Mouse (Mus musculus) neural tube, embryonic 14.5 days (tissue): ENCODE measurements around the gene Scfd2. TPM values are rescaled to one million over a fixed set of nuclear protein-coding genes. Genes with fewer than 3 reads are reported as not detected.

Source experiments
- ATAC-seq: fragments of 200-750 bp; cut with Nextera tagmentation; 2 replicates; pipeline ENCODE4 v1.8.0; 2017; ENCODE audit warnings: low read depth, mild to moderate bottlenecking, moderate TSS enrichment, moderate library complexity
- H3K27ac ChIP-seq: fragments of 300-500 bp; sonication (generic); 2 replicates; pipeline ENCODE4 v1.5.1; 2014; ENCODE audit warnings: low read depth, mild to moderate bottlenecking, control low read depth, low read length, moderate library complexity, mixed read lengths
- H3K27me3 ChIP-seq: fragments of 300-500 bp; sonication (generic); 2 replicates; pipeline ENCODE4 v1.6.1; 2014; ENCODE audit warnings: low read length; ENCODE audit not compliant: control insufficient read depth, insufficient read depth
- H3K36me3 ChIP-seq: fragments of 300-500 bp; sonication (generic); 2 replicates; pipeline ENCODE4 v1.6.1; 2014; ENCODE audit warnings: low read length, mixed read lengths; ENCODE audit not compliant: control insufficient read depth, insufficient read depth
- H3K4me1 ChIP-seq: fragments of 300-500 bp; sonication (generic); 2 replicates; pipeline ENCODE4 v1.6.1; 2014; ENCODE audit warnings: low read length; ENCODE audit not compliant: control insufficient read depth, insufficient read depth
- H3K4me2 ChIP-seq: fragments of 300-500 bp; sonication (generic); 2 replicates; pipeline ENCODE4 v1.6.1; 2014; ENCODE audit warnings: mild to moderate bottlenecking, low read depth, low read length, control low read depth
- H3K4me3 ChIP-seq: fragments of 300-500 bp; sonication (generic); 2 replicates; pipeline ENCODE4 v1.5.1; 2014; ENCODE audit warnings: low read depth, low read length, control low read depth, mixed read lengths
- H3K9ac ChIP-seq: fragments of 300-500 bp; sonication (generic); replicated peaks from 2 replicates; pipeline ENCODE4 v1.6.1; 2014; ENCODE audit warnings: low read depth, mild to moderate bottlenecking, control low read depth, low read length, mixed read lengths
- H3K9me3 ChIP-seq: fragments of 300-500 bp; sonication (generic); 2 replicates; pipeline ENCODE4 v1.6.1; 2016; ENCODE audit warnings: low read length; ENCODE audit not compliant: control insufficient read depth
- WGBS: fragments of 180-500 bp; shearing (Covaris S2); extraction: QIAGEN DNeasy Blood & Tissue Kit; methylation state at CpG from one replicate; pipeline ENCODE4 v1.1.7; 2014; 5-methylcytosine and 5-hydroxymethylcytosine counted together
- polyA plus RNA-seq: library from polyadenylated mRNA; unstranded; fragments of >200 nt; fragmentation: Nextera tagmentation; extraction: Ambion mirVana; gene quantifications from 2 replicates; pipeline ENCODE4 v1.2.1, GENCODE M21; 2014

The Scfd2 gene
- polyA plus RNA-seq, 1 experiment from 2014 or later = 18.3 TPM

DNA sequence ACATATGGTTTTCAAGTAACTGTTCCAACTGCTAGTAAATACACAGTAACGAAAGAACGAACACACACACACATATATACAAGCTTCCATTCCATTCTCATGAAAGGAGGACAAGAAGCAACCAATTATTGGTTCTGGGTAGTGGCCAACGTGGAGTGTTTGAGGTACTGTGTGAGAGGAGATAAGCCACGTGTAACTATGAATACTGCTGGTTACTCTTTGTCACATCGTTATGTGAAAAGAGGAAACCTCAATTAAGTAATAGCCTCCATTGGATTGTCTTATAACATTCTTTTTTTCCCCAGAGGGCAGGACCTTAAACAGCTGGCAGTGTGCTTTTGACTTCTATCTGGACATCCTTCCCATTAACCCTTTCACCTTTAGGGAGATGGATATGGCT is 4.5 kb downstream of the Scfd2 start:
- H3K9me3 ChIP-seq = no peaks in the 10 kb centered on the region
- ATAC-seq = no peak
- no peak overlapping the region for H3K4me2 ChIP-seq
- H3K27me3 ChIP-seq = no peaks in the 10 kb centered on the region
- H3K36me3 ChIP-seq = no peaks in the 10 kb centered on the region
- H3K4me3 ChIP-seq = no peak overlapping the region
- peaks cover 14% of the 10 kb centered on the region for H3K4me1 ChIP-seq
- no peak overlapping the region for H3K27ac ChIP-seq
- no peak overlapping the region for H3K9ac ChIP-seq
- WGBS = 86% methylated on average over 5 of the region's 5 CpGs

DNA sequence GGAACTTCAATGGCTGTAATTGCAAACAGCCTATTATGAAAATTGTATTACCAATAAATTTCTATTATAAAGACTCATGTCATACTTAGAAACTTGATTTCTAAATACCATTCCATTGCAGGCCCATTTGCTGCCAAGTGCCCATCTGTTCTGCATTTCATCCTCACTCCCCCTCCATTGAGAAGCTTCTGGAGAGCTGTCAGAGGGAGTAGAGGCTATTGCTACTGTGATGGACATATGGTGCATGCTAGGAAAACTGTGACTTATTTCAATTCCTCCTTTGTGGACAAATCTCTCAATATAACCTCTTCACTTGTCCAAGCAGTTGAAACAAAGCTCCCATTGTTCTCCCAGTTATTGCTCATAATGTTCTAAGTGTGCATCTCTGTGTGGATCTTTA is 19.9 kb downstream of the Scfd2 start:
- H3K4me3 ChIP-seq = no peak overlapping the region

DNA sequence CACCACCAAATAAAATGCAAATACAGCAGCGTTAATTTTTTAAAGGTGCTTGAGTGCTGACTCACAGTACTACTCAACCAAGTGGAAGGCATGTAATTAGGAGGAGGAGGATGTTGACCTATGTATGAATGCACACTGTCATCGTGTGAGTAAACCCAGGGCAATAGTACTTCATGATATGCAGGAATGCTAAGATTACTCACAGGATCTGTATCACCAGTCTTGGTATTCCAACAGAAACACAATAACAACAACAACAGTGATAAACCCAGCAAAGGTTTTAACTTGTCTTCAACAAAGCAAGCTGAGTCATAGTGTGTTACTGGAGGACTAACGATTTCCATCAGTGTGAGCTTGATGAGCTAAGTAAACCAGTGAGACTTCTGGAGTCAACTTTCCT is 38.9 kb downstream of the Scfd2 start:
- Histone ChIP-seq H3K4me3 (no peak overlapping the region), H3K4me1 (no peaks in the 10 kb centered on the region), H3K9ac (no peak overlapping the region), H3K27me3 (no peaks in the 10 kb centered on the region), H3K9me3 (no peaks in the 10 kb centered on the region), H3K4me2 (no peak overlapping the region), H3K36me3 (no peaks in the 10 kb centered on the region), H3K27ac (no peak overlapping the region)
- ATAC-seq = no peak
- 92% methylated on average over 3 of the region's 3 CpGs for WGBS

More for the DNA sequence above, 19.9 kb downstream of the Scfd2 start:
- no peak overlapping the region for H3K9ac ChIP-seq
- no peak for ATAC-seq
- no peak overlapping the region for H3K27ac ChIP-seq
- no peaks in the 10 kb centered on the region for H3K4me1 ChIP-seq
- H3K36me3 ChIP-seq = no peaks in the 10 kb centered on the region
- no peaks in the 10 kb centered on the region for H3K27me3 ChIP-seq
- no peak overlapping the region for H3K4me2 ChIP-seq
- no peaks in the 10 kb centered on the region for H3K9me3 ChIP-seq

DNA sequence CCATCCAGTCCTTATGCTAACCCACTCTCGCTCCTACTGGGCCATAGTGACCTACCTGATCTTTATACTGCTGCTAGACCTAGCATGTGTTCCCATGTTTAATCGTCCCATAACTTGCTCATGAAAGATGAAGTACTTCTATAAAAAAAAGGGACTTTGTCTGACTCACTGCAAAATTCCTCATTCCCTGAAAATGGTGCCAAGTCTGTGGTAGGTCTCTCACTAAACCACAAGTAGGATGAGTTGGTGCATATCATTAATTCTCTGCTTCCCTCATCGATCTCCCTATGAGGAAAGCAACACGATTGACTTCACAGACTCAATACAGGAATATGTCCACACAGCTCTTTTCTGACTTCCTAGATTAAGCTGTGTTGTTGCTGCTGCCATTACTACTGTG is 46.9 kb downstream of the Scfd2 start:
- Histone ChIP-seq H3K27me3 (no peaks in the 10 kb centered on the region), H3K36me3 (no peaks in the 10 kb centered on the region), H3K4me3 (no peak overlapping the region), H3K9ac (no peak overlapping the region), H3K4me2 (no peak overlapping the region), H3K9me3 (no peaks in the 10 kb centered on the region), H3K27ac (no peak overlapping the region), H3K4me1 (no peaks in the 10 kb centered on the region)
- WGBS = 90% methylated on average over 4 of the region's 4 CpGs
- no peak for ATAC-seq

DNA sequence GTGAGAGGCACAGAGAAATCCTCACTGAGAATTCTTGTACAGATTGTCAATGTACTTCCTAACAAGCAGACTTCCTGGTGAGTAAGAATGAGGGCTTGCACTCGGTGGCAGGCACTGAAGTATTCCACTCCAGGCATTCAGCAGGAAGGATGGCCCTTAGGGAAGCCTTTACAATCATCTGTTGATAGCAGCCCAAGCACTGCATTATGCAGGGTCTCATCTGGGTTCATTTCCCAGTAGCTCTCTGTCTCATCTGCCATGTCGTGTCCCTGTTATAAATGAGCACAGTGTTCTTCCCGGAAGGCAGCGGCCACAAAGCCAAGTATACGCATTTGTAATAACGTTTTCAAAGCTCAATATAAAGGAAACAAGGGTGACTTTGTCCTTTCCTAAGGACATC is 48.9 kb downstream of the Scfd2 start:
- Histone ChIP-seq H3K4me2 (no peak overlapping the region), H3K4me3 (no peak overlapping the region), H3K36me3 (no peaks in the 10 kb centered on the region), H3K27me3 (no peaks in the 10 kb centered on the region), H3K4me1 (no peaks in the 10 kb centered on the region), H3K9me3 (no peaks in the 10 kb centered on the region), H3K27ac (no peak overlapping the region), H3K9ac (no peak overlapping the region)
- 17% methylated on average over 6 of the region's 6 CpGs for WGBS
- ATAC-seq = no peak

DNA sequence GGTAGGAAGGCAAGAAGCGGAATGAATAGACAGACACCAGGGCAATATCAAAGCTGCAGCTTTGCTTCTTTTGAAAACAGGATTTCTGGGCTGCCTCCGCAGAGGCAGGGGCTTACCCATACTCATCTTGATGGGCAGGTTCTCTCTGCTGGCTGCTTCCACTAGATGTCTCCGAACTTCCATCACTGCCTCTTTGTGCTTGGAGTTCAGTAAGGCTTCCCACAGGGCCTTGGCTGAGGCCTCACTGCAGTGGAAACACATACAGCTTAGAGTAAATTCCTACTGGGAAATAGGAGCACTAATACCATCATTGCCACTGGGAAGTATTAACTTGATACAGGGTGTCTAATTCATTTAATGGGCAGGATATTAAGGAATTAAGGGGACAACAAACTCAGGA is 49.5 kb downstream of the Scfd2 start:
- Histone ChIP-seq H3K36me3 (no peaks in the 10 kb centered on the region), H3K9me3 (no peaks in the 10 kb centered on the region), H3K9ac (no peak overlapping the region), H3K27ac (no peak overlapping the region), H3K4me2 (no peak overlapping the region), H3K4me1 (no peaks in the 10 kb centered on the region), H3K27me3 (no peaks in the 10 kb centered on the region), H3K4me3 (no peak overlapping the region)
- 66% methylated on average over 3 of the region's 3 CpGs for WGBS
- no peak for ATAC-seq

DNA sequence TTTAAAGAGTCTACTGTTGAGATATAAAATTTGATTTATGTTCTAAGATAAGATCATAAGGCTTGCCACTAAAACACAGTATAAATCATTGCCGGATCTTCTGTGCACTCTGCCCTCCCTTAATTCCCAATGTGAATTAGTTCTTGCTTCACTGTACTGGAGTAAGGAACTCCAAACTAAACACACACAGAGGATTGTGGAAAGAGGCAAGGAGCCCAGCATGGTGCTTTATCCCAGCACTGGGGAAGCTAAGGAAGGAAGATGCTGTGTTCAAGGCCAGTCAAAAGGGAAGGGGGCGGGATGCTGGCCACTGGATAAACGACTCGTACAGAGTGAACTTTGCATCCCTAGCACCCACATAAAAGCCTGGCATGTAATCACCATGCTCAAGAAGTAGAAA is 51.1 kb downstream of the Scfd2 start:
- H3K4me1 ChIP-seq = no peaks in the 10 kb centered on the region
- no peak overlapping the region for H3K4me2 ChIP-seq
- no peak overlapping the region for H3K9ac ChIP-seq
- no peaks in the 10 kb centered on the region for H3K27me3 ChIP-seq
- ATAC-seq = no peak
- H3K27ac ChIP-seq = no peak overlapping the region
- no peaks in the 10 kb centered on the region for H3K36me3 ChIP-seq
- no peak overlapping the region for H3K4me3 ChIP-seq
- no peaks in the 10 kb centered on the region for H3K9me3 ChIP-seq
- 81% methylated on average over 4 of the region's 4 CpGs for WGBS

DNA sequence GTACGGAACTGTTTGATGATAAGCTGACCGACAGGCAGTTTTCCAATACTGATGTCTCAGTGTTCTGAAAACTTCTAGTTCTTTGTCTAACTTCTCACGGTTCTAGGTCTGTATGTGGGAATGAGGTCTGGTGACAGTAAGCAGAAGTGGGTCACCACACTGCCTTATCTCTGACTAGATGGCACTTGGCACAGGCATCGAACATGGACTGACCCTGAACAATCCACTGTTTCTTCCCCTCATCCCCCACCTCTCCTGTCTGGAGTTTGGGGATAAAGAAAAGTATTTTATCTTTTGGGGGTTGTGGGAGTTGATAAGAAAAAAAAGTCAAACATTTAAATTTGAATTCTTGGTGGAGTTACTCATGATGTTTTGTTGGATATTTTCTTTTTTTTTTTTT is 51.6 kb downstream of the Scfd2 start:
- Histone ChIP-seq H3K4me1 (no peaks in the 10 kb centered on the region), H3K9me3 (no peaks in the 10 kb centered on the region), H3K4me3 (no peak overlapping the region), H3K27ac (no peak overlapping the region), H3K4me2 (no peak overlapping the region), H3K27me3 (no peaks in the 10 kb centered on the region), H3K9ac (no peak overlapping the region), H3K36me3 (no peaks in the 10 kb centered on the region)
- no peak for ATAC-seq
- 87% methylated on average over 4 of the region's 4 CpGs for WGBS

DNA sequence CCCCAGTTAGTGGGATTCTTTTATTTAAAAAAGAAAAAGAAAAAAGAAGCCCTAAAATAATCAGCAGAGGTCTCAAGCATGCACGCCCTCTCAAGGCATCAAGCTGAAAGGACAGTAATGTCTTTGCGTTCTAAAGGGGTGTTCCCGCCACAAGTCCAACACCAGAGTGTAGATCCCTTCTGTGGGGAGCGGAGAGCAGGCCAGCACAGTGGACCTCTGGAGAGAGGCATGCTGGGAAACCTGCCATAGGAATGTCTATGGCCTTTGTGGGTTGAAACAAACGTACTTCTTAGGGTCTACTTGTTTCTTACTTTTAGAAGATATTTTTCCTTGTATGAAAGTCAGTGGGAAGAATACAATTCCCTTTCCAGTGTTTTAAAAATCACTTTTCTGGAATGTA is 52.4 kb downstream of the Scfd2 start:
- Histone ChIP-seq H3K9me3 (no peaks in the 10 kb centered on the region), H3K36me3 (no peaks in the 10 kb centered on the region), H3K9ac (no peak overlapping the region), H3K4me2 (no peak overlapping the region), H3K27ac (no peak overlapping the region), H3K4me1 (no peaks in the 10 kb centered on the region), H3K4me3 (no peak overlapping the region), H3K27me3 (no peaks in the 10 kb centered on the region)
- no peak for ATAC-seq
- 83% methylated on average over 5 of the region's 5 CpGs for WGBS

DNA sequence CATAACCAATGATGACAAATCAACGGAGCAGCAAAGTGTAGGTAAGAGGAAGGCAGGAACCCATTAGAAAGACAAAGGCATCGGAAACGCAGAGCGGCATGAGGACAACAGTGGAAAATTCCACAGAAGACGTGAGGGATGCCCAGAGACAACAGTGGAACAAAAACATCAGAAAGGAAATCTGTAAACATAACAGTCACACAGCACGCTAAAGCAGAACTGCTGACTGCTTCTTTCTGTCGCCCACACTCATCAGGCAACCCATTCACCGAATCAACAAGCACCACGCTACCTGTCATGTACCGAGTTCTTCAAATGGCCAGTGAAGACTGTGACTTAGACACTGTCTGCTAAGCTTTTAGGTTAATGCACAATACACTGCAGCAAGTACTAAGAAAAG is 55.0 kb downstream of the Scfd2 start:
- no peak overlapping the region for H3K27ac ChIP-seq
- no peaks in the 10 kb centered on the region for H3K27me3 ChIP-seq
- no peak overlapping the region for H3K4me3 ChIP-seq
- no peaks in the 10 kb centered on the region for H3K4me1 ChIP-seq
- ATAC-seq = no peak
- H3K9ac ChIP-seq = no peak overlapping the region
- no peaks in the 10 kb centered on the region for H3K36me3 ChIP-seq
- H3K4me2 ChIP-seq = no peak overlapping the region
- 86% methylated on average over 10 of the region's 10 CpGs for WGBS
- no peaks in the 10 kb centered on the region for H3K9me3 ChIP-seq
